Mouse (Mus musculus): ENCODE data around the gene Alg2. TPM values are rescaled to one million over a fixed set of nuclear protein-coding genes. Genes with fewer than 3 reads are reported as not detected.
A peak's percentile ranks its signal among the peaks of the same experiment; 100 is the strongest.

The Alg2 gene
- polyA plus RNA-seq, 1 experiment = 12.6 TPM

GRCm38 (mm10) chr4:47473586-47473967, 556 bp downstream of the Alg2 start:
- no peak for DNase-seq (ENCODE audit: low read depth, low spot score)
- WGBS = 1% methylated on average over 8 of the region's 14 CpGs

- no peak for DNase-seq (ENCODE audit: low read depth, low spot score)
- 93% methylated on average over 2 of the region's 2 CpGs for WGBS
These were observed 6.9 kb downstream of the Alg2 start for GRCm38 (mm10) chr4:47467196-47467595.

- 33% methylated on average over 18 of the region's 18 CpGs for WGBS
- no peak for DNase-seq (ENCODE audit: low read depth, low spot score)
These were observed 24.3 kb downstream of the Alg2 start for GRCm38 (mm10) chr4:47449586-47450522.

GRCm38 (mm10) chr4:47449116-47449515, 25.0 kb downstream of the Alg2 start:
- WGBS = 54% methylated on average over 5 of the region's 5 CpGs
- DNase-seq (ENCODE audit: low read depth, low spot score) = no peak

GRCm38 (mm10) chr4:47448526-47448925, 25.6 kb downstream of the Alg2 start:
- no peak for DNase-seq (ENCODE audit: low read depth, low spot score)
- 71% methylated on average over 3 of the region's 3 CpGs for WGBS

GRCm38 (mm10) chr4:47440951-47441350, 33.2 kb downstream of the Alg2 start:
- WGBS = 86% methylated on average over 11 of the region's 11 CpGs
- no peak for DNase-seq (ENCODE audit: low read depth, low spot score)

- no peak for DNase-seq (ENCODE audit: low read depth, low spot score)
- WGBS = 83% methylated on average over 6 of the region's 6 CpGs
These were observed 35.2 kb downstream of the Alg2 start for GRCm38 (mm10) chr4:47438956-47439355.

GRCm38 (mm10) chr4:47437365-47438340, 36.5 kb downstream of the Alg2 start:
- WGBS = under 1% methylated on average over 33 of the region's 33 CpGs

GRCm38 (mm10) chr4:47435566-47436360, 38.4 kb downstream of the Alg2 start:
- no peak for DNase-seq (ENCODE audit: low read depth, low spot score)
- 21% methylated on average over 28 of the region's 28 CpGs for WGBS

More at GRCm38 (mm10) chr4:47437365-47438340, 36.5 kb downstream of the Alg2 start:
- peak; percentile 43 for DNase-seq (ENCODE audit: low read depth, low spot score)

- WGBS = 71% methylated on average over 12 of the region's 12 CpGs
- no peak for DNase-seq (ENCODE audit: low read depth, low spot score)
These were observed 39.0 kb downstream of the Alg2 start for GRCm38 (mm10) chr4:47435131-47435530.

GRCm38 (mm10) chr4:47432766-47433165, 41.4 kb downstream of the Alg2 start:
- 87% methylated on average over 7 of the region's 7 CpGs for WGBS
- DNase-seq (ENCODE audit: low read depth, low spot score) = no peak

GRCm38 (mm10) chr4:47431081-47431480, 43.1 kb downstream of the Alg2 start:
- DNase-seq (ENCODE audit: low read depth, low spot score) = no peak
- 87% methylated on average over 5 of the region's 5 CpGs for WGBS

GRCm38 (mm10) chr4:47430557-47430956, 43.6 kb downstream of the Alg2 start:
- 22% methylated on average over 6 of the region's 6 CpGs for WGBS
- DNase-seq (ENCODE audit: low read depth, low spot score) = no peak

- DNase-seq (ENCODE audit: low read depth, low spot score) = no peak
- 60% methylated on average over 3 of the region's 3 CpGs for WGBS
These were observed 46.5 kb downstream of the Alg2 start for GRCm38 (mm10) chr4:47427606-47428005.

GRCm38 (mm10) chr4:47425247-47425830, 48.8 kb downstream of the Alg2 start:
- no peak for DNase-seq (ENCODE audit: low read depth, low spot score)
- 81% methylated on average over 16 of the region's 16 CpGs for WGBS

- 41% methylated on average over 2 of the region's 2 CpGs for WGBS
- DNase-seq (ENCODE audit: low read depth, low spot score) = no peak
These were observed 49.8 kb downstream of the Alg2 start for GRCm38 (mm10) chr4:47424376-47424775.

- DNase-seq (ENCODE audit: low read depth, low spot score) = no peak
- WGBS = 78% methylated on average over 3 of the region's 3 CpGs
These were observed 51.2 kb downstream of the Alg2 start for GRCm38 (mm10) chr4:47422946-47423345.

- WGBS = 53% methylated on average over 3 of the region's 3 CpGs
- DNase-seq (ENCODE audit: low read depth, low spot score) = no peak
These were observed 51.9 kb downstream of the Alg2 start for GRCm38 (mm10) chr4:47422194-47422593.

- WGBS = 39% methylated on average over 7 of the region's 7 CpGs
- DNase-seq (ENCODE audit: low read depth, low spot score) = no peak
These were observed 53.9 kb downstream of the Alg2 start for GRCm38 (mm10) chr4:47420191-47420590.
